Mouse (Mus musculus) lung, embryonic 15.5 days (tissue): ENCODE results near the gene Cbx8. TPM values are rescaled to one million over a fixed set of nuclear protein-coding genes. Genes with fewer than 3 reads are reported as not detected.

Source experiments
- ATAC-seq: fragments of 200-750 bp; cut with Nextera tagmentation; 2 replicates; pipeline ENCODE4 v1.8.0; 2017; ENCODE audit warnings: moderate number of reproducible peaks, borderline replicate concordance; ENCODE audit not compliant: low FRiP score, low TSS enrichment; ENCODE audit errors: extremely low read depth
- H3K27ac ChIP-seq: fragments of 300-500 bp; sonication (generic); 2 replicates; pipeline ENCODE4 v1.5.1; 2015; ENCODE audit warnings: moderate library complexity, mild to moderate bottlenecking, inconsistent platforms
- H3K27me3 ChIP-seq: fragments of 300-500 bp; sonication (generic); 2 replicates; pipeline ENCODE4 v1.6.1; 2015; ENCODE audit warnings: inconsistent platforms
- H3K36me3 ChIP-seq: fragments of 300-500 bp; sonication (generic); 2 replicates; pipeline ENCODE4 v1.6.1; 2015; ENCODE audit warnings: inconsistent platforms
- H3K4me1 ChIP-seq: fragments of 300-500 bp; sonication (generic); 2 replicates; pipeline ENCODE4 v1.6.1; 2015; ENCODE audit warnings: inconsistent platforms
- H3K4me2 ChIP-seq: fragments of 300-500 bp; sonication (generic); 2 replicates; pipeline ENCODE4 v1.6.1; 2015; ENCODE audit warnings: inconsistent platforms, mild to moderate bottlenecking, moderate library complexity
- H3K4me3 ChIP-seq: fragments of 300-500 bp; sonication (generic); 2 replicates; pipeline ENCODE4 v1.5.1; 2015; ENCODE audit warnings: mild to moderate bottlenecking, inconsistent platforms
- H3K9ac ChIP-seq: fragments of 300-500 bp; sonication (generic); 2 replicates; pipeline ENCODE4 v1.6.1; 2015; ENCODE audit warnings: inconsistent platforms
- H3K9me3 ChIP-seq: fragments of 300-500 bp; sonication (generic); 2 replicates; pipeline ENCODE4 v1.6.1; 2016; ENCODE audit warnings: inconsistent platforms
- WGBS: fragments of 180-500 bp; shearing (Covaris S2); methylation state at CpG from one replicate; pipeline ENCODE4 v1.1.7; 2015; 5-methylcytosine and 5-hydroxymethylcytosine counted together
- polyA plus RNA-seq: library from polyadenylated mRNA; unstranded; fragments of >200 nt; fragmentation: Nextera tagmentation; extraction: Ambion mirVana; gene quantifications from 2 replicates; pipeline ENCODE4 v1.2.1, GENCODE M21; 2015

The Cbx8 gene
- polyA plus RNA-seq: 9.4 and 11.3 TPM in 2 replicates

- Histone ChIP-seq H3K36me3 (peaks cover 9% of the 10 kb centered on the region), H3K9ac (peak within 1 kb of the TSS; percentile 84), H3K9me3 (no peaks in the 10 kb centered on the region), H3K4me2 (peak within 1 kb of the TSS; percentile 99), H3K27me3 (peaks cover 82% of the 10 kb centered on the region), H3K27ac (peak within 1 kb of the TSS; percentile 81), H3K4me3 (peak within 1 kb of the TSS; percentile 81), H3K4me1 (peaks cover 62% of the 10 kb centered on the region)
- under 1% methylated on average over 62 of the region's 63 CpGs for WGBS
- ATAC-seq: peak; percentile 92
Measured at GRCm38 (mm10) chr11:119040600-119041324, at the start of gene Cbx8. Gene Cbx8, minus strand, starts transcription at chr11:119040969.

DNA sequence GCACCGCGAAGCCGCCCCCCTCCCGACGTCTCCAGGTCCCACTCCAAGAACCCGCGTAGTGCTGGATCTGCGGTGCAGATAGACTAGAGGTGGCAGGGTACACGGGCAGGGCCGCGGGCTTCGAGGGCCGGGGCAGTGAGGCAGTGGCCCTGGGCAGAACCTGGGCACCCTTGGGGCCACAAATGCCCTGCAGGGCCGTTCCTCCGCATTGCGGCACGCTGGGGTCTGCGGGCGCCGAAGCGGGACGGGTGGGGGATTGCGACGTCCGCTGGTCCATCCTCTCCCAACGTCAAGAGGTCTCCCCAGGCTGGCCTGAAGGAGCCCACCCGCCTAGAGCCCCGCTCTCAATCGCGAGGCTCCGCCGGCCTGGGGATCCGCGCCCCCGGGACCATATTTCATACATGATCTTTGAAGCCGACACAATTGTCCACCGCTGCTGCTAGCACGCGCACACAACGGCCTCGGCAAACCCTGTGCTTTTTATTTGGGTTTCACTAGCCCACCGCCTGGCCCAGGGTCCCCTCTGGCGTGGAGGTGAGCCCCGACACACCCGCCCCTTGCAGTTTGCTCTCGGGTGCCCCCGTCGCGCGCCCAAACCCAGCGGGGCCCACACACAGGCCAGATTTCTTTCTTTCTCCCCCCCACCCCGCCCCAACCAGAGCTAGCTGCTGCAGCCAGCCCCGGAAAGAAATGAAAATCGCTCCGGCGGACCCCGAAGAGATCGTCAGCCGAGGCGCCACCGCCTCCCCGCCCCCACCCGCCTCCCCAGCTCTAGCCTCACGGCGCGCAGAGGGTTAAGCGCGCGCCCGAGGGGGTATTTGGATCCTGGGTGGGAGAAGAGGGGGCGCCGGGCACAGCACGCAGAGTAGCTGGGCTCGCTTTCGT, 49.5 kb upstream of the Cbx8 start:
- Histone ChIP-seq H3K27ac (peak overlapping the region; percentile 85), H3K36me3 (no peaks in the 10 kb centered on the region), H3K4me2 (peak overlapping the region; percentile 97), H3K4me3 (peak overlapping the region; percentile 56), H3K27me3 (peaks cover 33% of the 10 kb centered on the region), H3K4me1 (peaks cover 54% of the 10 kb centered on the region), H3K9ac (peak overlapping the region; percentile 54), H3K9me3 (no peaks in the 10 kb centered on the region)
- ATAC-seq: peak; percentile 6; the same call in 1 of the 2 replicates
- under 1% methylated on average over 75 of the region's 75 CpGs for WGBS

- H3K9me3 ChIP-seq: no peaks in the 10 kb centered on the region
- H3K27me3 ChIP-seq: peaks cover 33% of the 10 kb centered on the region
- H3K36me3 ChIP-seq: no peaks in the 10 kb centered on the region
- WGBS: 1% methylated on average over 41 of the region's 41 CpGs
- H3K4me3 ChIP-seq: peak overlapping the region; percentile 56
- H3K27ac ChIP-seq: no peak overlapping the region
- no peak for ATAC-seq
- peak overlapping the region; percentile 97 for H3K4me2 ChIP-seq
- H3K4me1 ChIP-seq: peaks cover 56% of the 10 kb centered on the region
- H3K9ac ChIP-seq: peak overlapping the region; percentile 54; the same call in 1 of the 2 replicates
Measured at GRCm38 (mm10) chr11:119089235-119090075, 48.7 kb upstream of the Cbx8 start.

DNA sequence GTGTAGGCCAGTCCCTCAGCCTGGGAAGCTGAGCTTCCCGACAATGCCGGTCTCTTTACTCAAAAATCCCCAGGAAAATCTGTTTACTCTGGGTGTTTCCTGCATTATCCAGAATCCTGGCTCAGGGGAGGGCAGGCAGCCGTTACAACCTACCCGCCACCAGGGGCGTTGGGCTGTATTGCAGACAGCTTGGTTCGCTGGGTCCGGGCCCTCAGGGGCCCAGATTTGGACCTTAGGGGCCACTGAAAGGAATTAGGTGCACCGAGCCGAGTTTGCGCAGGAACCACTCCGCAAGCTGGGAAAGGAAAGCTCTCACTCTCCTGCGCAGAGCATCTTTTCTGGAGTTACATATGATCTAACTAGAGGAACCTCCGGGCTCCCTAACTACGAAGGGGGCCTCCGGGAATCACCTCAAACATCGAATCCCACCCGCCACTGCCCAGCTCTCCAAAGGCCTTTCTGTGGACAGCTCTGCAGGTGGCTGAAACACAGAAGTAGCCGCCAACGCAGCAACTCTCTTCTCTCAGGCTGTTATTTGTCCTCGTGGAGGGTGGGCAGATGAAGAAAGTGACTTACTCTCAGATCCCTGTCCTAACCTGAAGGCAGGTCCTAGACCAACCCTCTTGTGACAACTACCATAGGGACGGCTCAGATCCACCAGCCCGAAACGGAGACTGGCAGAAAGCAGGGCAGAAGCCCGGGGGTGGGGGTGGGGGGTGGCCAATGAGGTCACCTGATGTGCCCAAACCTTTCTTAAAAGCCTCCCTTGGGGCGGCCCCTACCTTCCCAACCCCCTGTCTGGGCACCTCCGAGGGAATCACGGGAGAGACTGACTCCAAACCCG, 47.8 kb upstream of the Cbx8 start:
- H3K9ac ChIP-seq: no peak overlapping the region
- no peaks in the 10 kb centered on the region for H3K9me3 ChIP-seq
- 9% methylated on average over 28 of the region's 28 CpGs for WGBS
- H3K36me3 ChIP-seq: no peaks in the 10 kb centered on the region
- peak overlapping the region; percentile 1; the same call in 1 of the 2 replicates for H3K4me3 ChIP-seq
- H3K4me1 ChIP-seq: peaks cover 64% of the 10 kb centered on the region
- H3K27me3 ChIP-seq: peaks cover 33% of the 10 kb centered on the region
- ATAC-seq: no peak
- H3K4me2 ChIP-seq: peak overlapping the region; percentile 97
- no peak overlapping the region for H3K27ac ChIP-seq

GRCm38 (mm10) chr11:119087301-119088082, 46.7 kb upstream of the Cbx8 start:
- H3K9ac ChIP-seq: peak overlapping the region; percentile 23; the same call in 1 of the 2 replicates
- peaks cover 75% of the 10 kb centered on the region for H3K4me1 ChIP-seq
- no peak overlapping the region for H3K27ac ChIP-seq
- ATAC-seq: no peak
- no peaks in the 10 kb centered on the region for H3K9me3 ChIP-seq
- 0 out of 2 replicates have a peak, but pooled peaks cover under 1% of the 10 kb centered on the region for H3K36me3 ChIP-seq
- peak overlapping the region; percentile 11 for H3K4me3 ChIP-seq
- peaks cover 33% of the 10 kb centered on the region for H3K27me3 ChIP-seq
- H3K4me2 ChIP-seq: peak overlapping the region; percentile 51
- 4% methylated on average over 35 of the region's 35 CpGs for WGBS

DNA sequence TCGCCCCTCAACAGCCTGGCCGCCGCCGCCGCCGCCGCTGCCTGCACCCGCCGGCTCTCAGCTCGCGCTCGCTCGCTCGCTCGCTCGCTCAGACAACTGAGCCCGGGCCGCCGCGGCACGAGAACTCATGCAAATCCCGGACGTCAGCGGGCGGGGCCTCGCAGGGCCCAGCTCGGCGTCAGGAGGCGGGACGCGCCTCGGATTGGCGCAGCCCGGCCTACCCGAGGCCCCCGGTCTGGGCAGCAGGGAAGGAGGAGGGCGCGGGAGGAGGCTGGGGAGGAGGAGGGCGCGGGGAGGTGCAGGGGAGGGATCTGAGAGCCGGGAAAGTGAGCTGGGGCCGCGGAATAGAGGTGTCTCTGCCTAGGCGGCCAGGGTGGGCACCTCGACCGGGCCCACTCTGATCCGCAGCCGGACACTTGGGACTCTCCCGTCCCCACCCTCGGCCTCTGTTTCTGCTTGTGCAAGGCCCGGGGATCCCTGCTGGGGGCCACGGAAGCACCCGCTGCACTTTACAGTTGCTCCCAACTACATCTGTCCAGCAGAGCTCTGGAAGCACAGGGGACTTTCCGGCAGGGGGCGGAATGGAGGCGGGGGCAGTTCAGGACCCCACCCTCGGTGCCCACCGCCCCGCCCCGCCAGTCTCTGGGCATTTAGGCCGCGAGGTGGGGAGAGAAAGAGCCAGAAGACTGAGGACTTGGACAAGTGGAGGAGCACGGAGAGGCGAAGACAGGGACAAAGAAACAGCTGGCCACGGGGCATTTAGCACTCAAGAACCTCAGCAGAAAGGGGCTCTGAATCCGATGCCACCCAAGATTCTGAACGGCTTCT, 45.6 kb upstream of the Cbx8 start, which contains the start of gene Cbx4:
Gene Cbx4, minus strand, starts transcription at position 78 of the 828 bp plus-strand sequence.
- peak within 1 kb of the TSS; percentile 82 for H3K4me2 ChIP-seq
- peaks cover 77% of the 10 kb centered on the region for H3K4me1 ChIP-seq
- peak within 1 kb of the TSS; percentile 98 for H3K9ac ChIP-seq
- ATAC-seq: peak; percentile 89
- under 1% methylated on average over 66 of the region's 67 CpGs for WGBS
- no peaks in the 10 kb centered on the region for H3K9me3 ChIP-seq
- H3K36me3 ChIP-seq: peaks cover 11% of the 10 kb centered on the region
- H3K27me3 ChIP-seq: peaks cover 33% of the 10 kb centered on the region
- peak within 1 kb of the TSS; percentile 83 for H3K4me3 ChIP-seq
- H3K27ac ChIP-seq: peak within 1 kb of the TSS; percentile 99

GRCm38 (mm10) chr11:119085279-119086062, 44.7 kb upstream of the Cbx8 start:
- Histone ChIP-seq H3K4me3 (peak overlapping the region; percentile 83), H3K27me3 (peaks cover 33% of the 10 kb centered on the region), H3K9me3 (no peaks in the 10 kb centered on the region), H3K36me3 (peaks cover 20% of the 10 kb centered on the region), H3K9ac (peak overlapping the region; percentile 98), H3K4me1 (peaks cover 81% of the 10 kb centered on the region), H3K4me2 (peak overlapping the region; percentile 82), H3K27ac (peak overlapping the region; percentile 99)
- peak; percentile 32; the same call in 1 of the 2 replicates for ATAC-seq
- under 1% methylated on average over 66 of the region's 66 CpGs for WGBS

GRCm38 (mm10) chr11:119084446-119085278, 43.9 kb upstream of the Cbx8 start:
- peaks cover 21% of the 10 kb centered on the region for H3K36me3 ChIP-seq
- peak overlapping the region; percentile 98 for H3K9ac ChIP-seq
- H3K27ac ChIP-seq: peak overlapping the region; percentile 99
- no peak for ATAC-seq
- H3K4me1 ChIP-seq: peaks cover 79% of the 10 kb centered on the region
- H3K4me2 ChIP-seq: peak overlapping the region; percentile 82
- no peaks in the 10 kb centered on the region for H3K9me3 ChIP-seq
- H3K4me3 ChIP-seq: peak overlapping the region; percentile 83
- WGBS: under 1% methylated on average over 18 of the region's 18 CpGs
- H3K27me3 ChIP-seq: peaks cover 25% of the 10 kb centered on the region
